Mouse (Mus musculus) cerebellum, adult 8-10 months (tissue): Measurements from ENCODE around the gene Ccdc85b.
A peak's percentile ranks its signal among the peaks of the same experiment; 100 is the strongest.

Source experiments
- DNase-seq: peaks from one replicate; pipeline ENCODE4 v3.0.0; 2022

Gene Ccdc85b

DNA sequence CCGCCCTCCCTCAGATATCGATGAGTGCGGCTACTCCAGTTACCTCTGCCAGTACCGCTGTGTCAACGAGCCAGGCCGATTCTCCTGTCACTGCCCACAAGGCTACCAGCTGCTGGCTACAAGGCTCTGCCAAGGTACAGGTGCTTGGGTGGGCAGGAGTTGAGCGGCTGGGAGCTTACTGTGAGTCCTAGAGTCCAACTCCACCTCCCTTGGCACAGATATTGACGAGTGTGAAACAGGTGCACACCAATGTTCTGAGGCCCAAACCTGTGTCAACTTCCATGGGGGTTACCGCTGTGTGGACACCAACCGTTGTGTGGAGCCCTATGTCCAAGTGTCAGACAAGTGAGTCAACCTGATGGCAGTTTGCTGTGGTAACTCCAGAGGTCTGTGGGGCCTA, 22.3 kb upstream of the Ccdc85b start:
- peak; percentile 33 for DNase-seq

- no peak for DNase-seq
Observed at GRCm38 (mm10) chr19:5477668-5478300, 20.1 kb upstream of the Ccdc85b start.

DNA sequence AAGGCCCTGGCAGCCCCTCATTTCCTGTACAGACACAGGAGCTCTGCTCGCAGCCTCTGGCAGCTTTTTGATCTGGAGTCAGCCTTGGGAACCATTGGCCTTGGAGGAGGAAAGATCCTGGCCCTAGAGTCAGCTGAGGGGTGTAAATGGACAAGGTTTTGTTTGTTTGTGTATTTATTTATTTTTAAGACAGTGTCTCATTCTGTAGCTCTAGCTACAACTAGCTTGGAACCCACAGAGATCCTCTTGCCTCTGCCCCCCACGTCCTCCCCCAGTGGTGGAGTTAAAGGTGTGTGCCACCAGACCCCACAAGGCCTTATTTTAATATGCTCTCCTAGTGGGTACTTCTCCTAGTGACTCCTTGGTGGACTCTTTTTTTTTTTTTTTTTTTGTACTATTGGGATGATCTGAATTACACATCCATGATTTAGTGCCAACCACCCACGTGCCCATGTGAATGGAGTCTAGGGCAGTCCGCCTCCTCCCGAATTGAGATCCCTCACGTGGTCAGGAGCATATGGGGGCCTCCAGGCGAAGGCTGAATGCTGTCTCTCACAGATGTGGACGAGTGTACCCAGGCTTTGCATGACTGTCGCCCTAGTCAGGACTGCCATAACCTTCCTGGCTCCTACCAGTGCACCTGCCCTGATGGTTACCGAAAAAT, 19.4 kb upstream of the Ccdc85b start:
- DNase-seq, result peak; percentile 41

DNA sequence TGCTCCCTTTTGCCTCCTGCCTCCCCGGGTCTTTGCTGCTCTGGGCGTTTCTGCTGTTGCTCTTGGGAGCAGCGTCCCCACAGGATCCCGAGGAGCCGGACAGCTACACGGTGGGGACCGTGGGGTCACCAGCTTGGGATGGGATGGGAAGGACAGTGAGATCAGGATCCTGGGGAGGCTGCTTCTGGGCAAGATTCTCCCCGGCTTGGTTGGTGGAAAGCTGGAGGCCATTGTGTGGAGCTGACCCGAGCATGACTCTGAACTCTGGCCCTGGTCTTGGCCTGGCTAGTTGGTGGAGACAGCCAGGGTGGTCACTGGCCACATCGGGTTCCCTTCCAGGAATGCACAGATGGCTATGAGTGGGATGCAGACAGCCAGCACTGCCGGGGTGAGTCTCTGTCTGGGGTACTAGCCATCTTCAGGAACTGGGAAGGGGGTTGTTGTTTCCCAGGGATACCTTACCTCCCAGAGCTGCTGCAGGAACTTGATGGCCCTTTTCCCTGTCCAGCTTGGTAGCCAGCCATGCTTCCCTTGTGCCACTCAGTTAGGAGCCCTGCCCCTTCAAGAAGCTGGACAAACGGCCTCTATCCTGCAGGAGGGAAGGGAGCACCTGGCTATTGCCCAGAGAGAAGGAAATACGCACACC, 17.5 kb upstream of the Ccdc85b start:
- DNase-seq, result peak; percentile 60

DNA sequence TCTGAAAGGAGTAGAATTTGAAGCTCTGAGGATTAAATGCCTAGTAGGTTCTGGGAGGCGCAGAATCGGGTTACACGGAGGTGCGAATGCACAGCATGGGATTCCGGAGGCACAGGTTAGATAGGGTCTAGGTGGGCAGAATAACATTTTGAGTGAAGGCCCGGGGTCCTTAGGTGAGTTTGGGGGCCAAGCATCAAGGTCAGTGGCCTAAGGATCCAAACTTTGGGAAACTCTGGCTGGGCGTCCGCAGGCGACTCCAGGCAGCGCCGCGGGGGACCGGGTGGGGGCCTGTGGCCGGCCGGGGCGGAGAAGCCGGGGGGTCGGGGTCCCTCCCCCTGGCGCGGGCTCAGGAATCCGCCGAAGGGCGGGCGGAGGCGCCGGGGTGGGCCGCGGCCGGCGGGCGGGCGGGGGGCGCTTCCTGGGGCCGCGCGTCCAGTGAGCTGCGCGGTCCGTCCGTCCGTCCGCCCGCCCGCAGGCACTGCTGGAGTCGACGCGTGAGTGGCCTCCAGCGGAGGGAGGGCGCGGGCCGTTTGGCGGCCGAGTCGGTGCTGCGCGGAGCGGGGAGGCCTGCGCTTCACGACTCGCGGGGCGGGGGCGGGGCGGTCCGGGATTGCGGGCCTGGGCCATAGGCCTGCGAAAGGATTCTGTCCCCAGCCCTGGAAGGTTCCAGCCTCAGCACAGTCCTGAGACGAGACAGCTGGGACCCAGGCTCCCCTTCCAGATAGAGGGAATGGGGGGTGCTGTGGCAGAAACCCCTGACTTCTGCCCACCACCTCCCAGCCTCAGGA, 16.8 kb upstream of the Ccdc85b start:
- DNase-seq, result peak; percentile 38

DNA sequence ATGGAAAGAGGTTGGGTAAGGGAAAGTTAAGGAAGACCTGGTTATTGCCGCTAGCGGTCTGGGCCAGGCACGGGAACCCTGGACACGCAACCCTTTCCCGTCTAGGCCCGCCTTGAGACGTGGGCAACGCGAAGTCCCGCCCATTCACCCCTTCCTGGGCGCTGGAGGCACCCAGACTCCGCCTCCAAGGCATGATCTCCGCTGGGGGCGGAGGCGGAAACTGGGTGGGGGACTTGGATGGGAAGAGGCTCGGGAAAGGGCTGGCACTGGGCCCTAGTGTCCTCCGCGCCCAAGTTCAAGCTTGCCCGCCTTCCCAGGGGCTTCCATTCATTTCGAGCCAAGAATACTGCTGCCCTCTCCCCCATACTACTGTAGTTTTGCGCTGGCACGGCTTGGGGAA, 16.0 kb upstream of the Ccdc85b start, which contains the start of gene Efemp2:
TSS of gene Efemp2 (plus strand) at position 235 of the 400 bp plus-strand sequence.
- DNase-seq, result peak; percentile 66

DNA sequence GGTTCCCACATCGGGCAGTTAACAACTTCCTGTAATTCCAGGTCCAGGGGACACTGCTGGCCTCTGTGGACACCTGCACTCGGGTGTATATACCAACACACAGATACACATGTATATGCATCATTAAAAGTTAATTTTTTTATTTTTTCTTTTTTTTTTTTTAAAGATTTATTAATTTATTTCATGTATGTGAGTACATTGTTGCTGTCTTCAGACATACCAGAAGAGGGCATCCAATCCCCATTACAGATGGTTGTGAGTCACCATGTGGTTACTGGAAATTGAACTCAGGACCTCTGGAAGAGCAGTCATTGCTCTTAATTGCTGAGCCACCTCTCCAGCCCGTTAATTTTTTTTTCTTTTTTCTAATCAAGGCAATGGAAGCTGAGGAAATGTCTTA, 15.2 kb upstream of the Ccdc85b start:
- no peak for DNase-seq

DNA sequence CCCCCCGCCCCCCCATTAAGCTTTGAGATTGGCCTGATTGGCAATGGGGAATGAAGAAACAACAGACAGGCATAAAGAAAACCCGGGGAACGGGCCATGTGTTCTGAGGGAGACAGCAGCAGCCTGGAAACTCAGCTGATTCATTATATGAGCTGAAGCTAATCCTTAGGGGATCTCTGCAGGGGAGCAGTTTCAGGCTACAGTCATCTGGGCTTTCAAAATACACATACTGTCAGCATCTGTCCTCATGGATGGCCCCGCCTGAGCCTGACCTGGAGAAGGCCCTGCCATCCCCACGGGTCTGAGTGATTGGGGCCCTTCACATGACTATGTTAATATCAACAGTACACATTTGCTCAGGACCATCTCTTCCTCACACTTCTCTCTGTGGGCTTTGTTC, 14.2 kb upstream of the Ccdc85b start:
- no peak for DNase-seq

DNA sequence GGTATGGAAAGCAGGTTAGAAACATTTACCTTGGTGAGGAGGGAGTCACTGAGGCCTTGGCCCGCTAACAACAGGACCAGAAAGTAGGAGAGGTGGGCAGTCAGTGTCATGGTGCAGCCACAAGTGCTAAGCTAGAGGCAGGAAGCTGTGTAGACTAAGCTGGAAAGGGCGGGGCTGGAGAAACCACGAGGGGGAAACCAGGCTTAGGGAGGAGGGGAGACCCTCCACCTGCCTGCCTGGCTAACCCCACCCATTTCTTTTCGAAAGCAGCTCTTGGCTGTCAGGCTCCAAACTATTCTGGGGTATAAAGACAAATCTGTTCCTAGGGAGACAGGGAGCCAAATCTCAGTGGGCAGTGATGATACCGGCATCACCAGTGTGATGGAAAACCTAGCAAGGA, 10.7 kb upstream of the Ccdc85b start, which contains the start of gene Ctsw:
TSS of gene Ctsw (minus strand) at position 134 of the 400 bp plus-strand sequence.
- no peak for DNase-seq

DNA sequence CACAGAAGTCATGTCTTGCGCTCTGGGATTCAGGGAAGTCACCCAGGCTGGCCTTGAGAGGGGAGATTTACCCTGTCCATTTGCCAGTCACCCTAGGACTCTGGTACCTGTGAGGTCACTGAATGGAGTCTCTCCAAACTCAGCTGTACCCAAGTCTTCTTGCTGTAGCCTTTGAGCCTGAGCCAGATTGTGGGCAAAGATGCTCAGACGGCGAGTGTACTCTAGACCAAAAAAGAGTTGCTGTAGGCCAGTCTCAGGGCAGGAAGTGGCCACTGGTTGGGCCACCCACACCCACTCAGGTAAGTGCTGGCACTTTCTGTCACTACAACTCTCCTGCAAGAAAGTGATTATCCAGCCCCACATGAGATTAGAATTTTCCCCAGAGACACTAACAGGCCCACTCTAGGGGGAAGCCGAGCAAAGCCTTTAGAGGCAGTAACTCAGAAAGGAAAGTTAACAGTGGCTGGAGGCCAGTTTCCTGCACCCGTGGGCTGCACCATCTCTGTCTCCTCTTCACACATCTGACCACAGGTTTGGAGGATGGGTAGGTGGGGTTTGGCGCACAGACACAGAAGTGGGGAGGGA, 9.3 kb upstream of the Ccdc85b start:
- no peak for DNase-seq

- DNase-seq, result no peak
Observed at GRCm38 (mm10) chr19:5465037-5465436, 7.3 kb upstream of the Ccdc85b start.

GRCm38 (mm10) chr19:5463791-5464562, 6.3 kb upstream of the Ccdc85b start:
- peak; percentile 73 for DNase-seq

- peak; percentile 26 for DNase-seq
Observed at GRCm38 (mm10) chr19:5463212-5463611, 5.5 kb upstream of the Ccdc85b start.

GRCm38 (mm10) chr19:5461411-5461810, 3.7 kb upstream of the Ccdc85b start:
- no peak for DNase-seq

- peak; percentile 85 for DNase-seq
Observed at GRCm38 (mm10) chr19:5460465-5460911, 2.8 kb upstream of the Ccdc85b start, which contains the start of gene Fibp. Gene Fibp (plus strand): TSS chr19:5460615.

DNA sequence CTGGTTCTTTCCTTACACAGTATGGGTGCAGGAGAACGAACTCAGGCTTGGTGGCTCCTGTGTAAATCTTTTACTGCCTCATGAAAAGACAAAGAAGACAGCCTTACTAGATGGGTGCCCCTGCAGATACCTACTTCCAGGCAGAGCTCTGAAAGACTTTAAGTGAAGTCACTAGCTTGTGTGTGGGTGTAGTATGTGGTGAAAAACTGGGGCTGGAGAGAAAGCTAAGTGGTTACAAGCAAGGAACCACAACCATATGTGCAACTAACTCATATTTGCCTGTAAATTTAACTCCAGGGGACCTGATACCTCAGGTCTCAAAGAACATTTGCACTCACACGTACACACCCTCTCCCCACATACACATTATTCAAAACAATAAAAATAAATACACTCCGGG, 2.2 kb upstream of the Ccdc85b start:
- no peak for DNase-seq

- no peak for DNase-seq
Observed at GRCm38 (mm10) chr19:5459019-5459418, 1.3 kb upstream of the Ccdc85b start.

DNA sequence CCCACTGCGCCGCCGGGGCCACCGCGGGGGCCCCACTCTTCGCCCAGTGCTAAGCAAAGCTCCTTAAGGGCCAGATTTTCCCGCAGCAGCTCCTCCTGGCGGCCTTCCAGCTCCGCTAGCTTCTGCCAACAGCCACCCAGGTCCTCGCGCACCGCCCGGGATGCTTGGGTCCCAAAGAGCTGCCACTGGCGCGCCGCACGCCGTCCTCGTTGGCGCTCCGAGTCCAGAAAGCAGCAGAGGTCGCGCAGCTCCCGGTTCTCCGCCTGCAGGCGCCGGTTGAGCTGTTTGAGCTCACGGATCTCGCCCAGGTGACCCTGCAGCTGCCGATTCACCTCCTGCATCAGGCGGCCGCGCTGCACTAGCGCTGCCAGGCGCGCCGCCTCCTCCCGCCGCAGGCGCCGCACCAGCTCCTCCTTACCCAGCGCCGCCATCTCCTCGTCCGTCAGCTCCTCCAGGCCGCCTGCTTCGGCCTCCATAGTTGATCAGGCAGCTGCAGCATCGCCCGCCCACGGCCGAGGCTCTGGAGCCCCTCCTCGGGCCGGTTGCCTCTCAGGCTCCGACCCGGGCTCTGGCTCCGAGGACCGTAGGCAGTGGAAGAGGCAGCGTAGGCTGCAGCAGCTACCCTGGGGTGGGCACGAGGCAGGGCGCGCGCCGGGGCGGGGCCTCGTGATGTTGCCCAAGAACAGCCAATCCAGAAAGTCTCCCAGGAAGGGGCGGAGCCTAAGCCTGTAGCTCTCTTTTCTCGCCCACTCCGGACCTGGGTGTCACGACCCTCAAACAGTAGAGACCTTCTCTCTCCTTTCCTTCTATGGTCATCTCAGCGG, 560 bp downstream of the Ccdc85b start:
- peak; percentile 97 for DNase-seq

- no peak for DNase-seq
Observed at GRCm38 (mm10) chr19:5456241-5456921, 1.3 kb downstream of the Ccdc85b start.

DNA sequence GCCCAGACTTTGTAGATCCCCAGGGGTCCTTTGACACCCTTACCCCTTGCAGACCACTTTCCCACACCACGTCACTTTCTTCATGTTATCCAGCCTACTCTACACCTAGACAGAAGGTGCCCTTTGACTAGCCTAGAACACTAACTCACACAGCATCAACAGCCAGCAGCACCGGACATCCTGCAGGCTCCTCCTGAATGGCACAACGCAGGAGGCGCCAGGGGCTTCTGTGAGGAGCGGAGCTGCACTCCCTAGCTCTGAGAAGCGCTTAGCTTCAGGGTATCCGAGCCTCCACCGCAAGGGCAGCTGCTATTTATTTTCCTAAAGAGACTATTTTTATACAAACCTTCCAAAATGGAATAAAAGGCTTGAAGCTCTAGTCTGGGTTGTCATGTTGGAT, 2.1 kb downstream of the Ccdc85b start:
- DNase-seq, result no peak
